Mouse (Mus musculus): Measurements from ENCODE around the gene Pafah1b3. TPM values are rescaled to one million over a fixed set of nuclear protein-coding genes. Genes with fewer than 3 reads are reported as not detected.

Gene Pafah1b3
- polyA plus RNA-seq, 1 experiment from 2014 or later: 125 TPM

GRCm38 (mm10) chr7:25288011-25288410, 9.8 kb downstream of the Pafah1b3 start:
- Histone ChIP-seq H3K27me3 (ENCODE audit: control insufficient read depth, insufficient read depth, low read length) (no peaks in the 10 kb centered on the region), H3K4me3 (ENCODE audit: low read depth, low read length) (no peak overlapping the region), H3K27ac (replicated peaks) (no peak overlapping the region), H3K9me3 (ENCODE audit: control insufficient read depth, low read length) (no peaks in the 10 kb centered on the region), H3K4me1 (replicated peaks; ENCODE audit: control insufficient read depth, insufficient read depth) (peaks cover 10% of the 10 kb centered on the region), H3K9ac (ENCODE audit: low read length) (no peak overlapping the region), H3K36me3 (ENCODE audit: control insufficient read depth, insufficient read depth, low read length) (peaks cover 64% of the 10 kb centered on the region), H3K4me2 (replicated peaks; ENCODE audit: low read depth) (no peak overlapping the region)
- DNase-seq (ENCODE audit: low spot score): no peak
- TF ChIP-seq CTCF (IDR thresholded peaks at IDR 0.05; ENCODE audit: low read depth): no peak
- no peak for TF ChIP-seq EP300 (optimal IDR thresholded peaks at IDR 0.05)
- WGBS: 96% methylated on average over 11 of the region's 12 CpGs
- no peak for ATAC-seq (ENCODE audit: low FRiP score, low TSS enrichment)

DNA sequence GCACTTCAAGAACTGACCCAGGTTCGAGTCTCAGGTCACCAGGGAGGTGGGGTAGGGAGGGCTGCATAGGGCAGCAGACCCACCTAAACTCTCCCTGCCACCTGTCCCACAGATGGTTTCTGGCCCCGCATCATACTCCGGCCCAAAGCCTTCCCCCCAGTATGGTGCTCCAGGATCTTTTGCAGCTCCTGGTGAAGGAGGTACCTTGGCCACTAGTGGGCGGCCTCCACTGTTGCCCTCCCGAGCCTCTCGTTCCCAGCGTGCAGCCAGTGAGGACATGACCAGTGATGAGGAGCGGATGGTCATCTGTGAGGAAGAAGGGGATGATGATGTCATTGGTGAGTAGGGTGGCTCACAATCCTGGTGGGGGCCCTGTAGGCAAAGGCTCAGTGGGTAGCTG, 10.8 kb downstream of the Pafah1b3 start:
- DNase-seq (ENCODE audit: low spot score): no peak
- no peak for ATAC-seq (ENCODE audit: low FRiP score, low TSS enrichment)
- no peak overlapping the region for H3K4me2 ChIP-seq (replicated peaks; ENCODE audit: low read depth)
- peaks cover 60% of the 10 kb centered on the region for H3K36me3 ChIP-seq (ENCODE audit: control insufficient read depth, insufficient read depth, low read length)
- H3K27ac ChIP-seq (replicated peaks): no peak overlapping the region
- H3K27me3 ChIP-seq (ENCODE audit: control insufficient read depth, insufficient read depth, low read length): no peaks in the 10 kb centered on the region
- 80% methylated on average over 8 of the region's 8 CpGs for WGBS
- H3K4me1 ChIP-seq (replicated peaks; ENCODE audit: control insufficient read depth, insufficient read depth): peaks cover 10% of the 10 kb centered on the region
- no peak overlapping the region for H3K9ac ChIP-seq (ENCODE audit: low read length)
- no peaks in the 10 kb centered on the region for H3K9me3 ChIP-seq (ENCODE audit: control insufficient read depth, low read length)
- H3K4me3 ChIP-seq (ENCODE audit: low read depth, low read length): no peak overlapping the region
- TF ChIP-seq CTCF (IDR thresholded peaks at IDR 0.05; ENCODE audit: low read depth): peak; percentile 54
- TF ChIP-seq EP300 (optimal IDR thresholded peaks at IDR 0.05): no peak

GRCm38 (mm10) chr7:25285511-25286238, 12.1 kb downstream of the Pafah1b3 start:
- no peaks in the 10 kb centered on the region for H3K27me3 ChIP-seq (ENCODE audit: control insufficient read depth, insufficient read depth, low read length)
- H3K9ac ChIP-seq (ENCODE audit: low read length): no peak overlapping the region
- DNase-seq (ENCODE audit: low spot score) (no peak), ATAC-seq (ENCODE audit: low FRiP score, low TSS enrichment) (no peak)
- H3K9me3 ChIP-seq (ENCODE audit: control insufficient read depth, low read length): no peaks in the 10 kb centered on the region
- no peak overlapping the region for H3K4me3 ChIP-seq (ENCODE audit: low read depth, low read length)
- WGBS: 83% methylated on average over 20 of the region's 20 CpGs
- H3K4me2 ChIP-seq (replicated peaks; ENCODE audit: low read depth): no peak overlapping the region
- peaks cover 54% of the 10 kb centered on the region for H3K36me3 ChIP-seq (ENCODE audit: control insufficient read depth, insufficient read depth, low read length)
- TF ChIP-seq CTCF (IDR thresholded peaks at IDR 0.05; ENCODE audit: low read depth) (no peak), EP300 (optimal IDR thresholded peaks at IDR 0.05) (no peak)
- H3K4me1 ChIP-seq (replicated peaks; ENCODE audit: control insufficient read depth, insufficient read depth): peaks cover 18% of the 10 kb centered on the region
- no peak overlapping the region for H3K27ac ChIP-seq (replicated peaks)

DNA sequence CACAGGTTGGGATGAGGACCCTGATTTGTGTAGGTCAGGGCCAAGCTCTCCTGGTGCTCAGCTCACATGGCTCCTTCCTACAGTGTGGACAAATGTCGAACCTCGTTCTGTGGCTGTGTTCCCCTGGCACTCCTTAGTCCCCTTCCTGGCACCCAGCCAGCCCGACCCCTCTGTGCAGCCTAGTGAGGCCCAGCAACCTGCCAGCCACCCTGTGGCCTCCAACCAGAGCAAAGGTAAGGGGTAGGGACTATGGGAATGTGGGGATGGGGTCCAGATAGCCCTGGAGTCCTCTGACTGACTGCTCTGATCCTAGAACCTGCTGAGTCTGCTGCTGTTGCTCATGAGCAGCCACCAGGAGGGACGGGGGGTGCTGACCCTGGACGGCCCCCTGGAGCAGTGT, 13.0 kb downstream of the Pafah1b3 start:
- Histone ChIP-seq H3K27me3 (ENCODE audit: control insufficient read depth, insufficient read depth, low read length) (no peaks in the 10 kb centered on the region), H3K9ac (ENCODE audit: low read length) (no peak overlapping the region)
- WGBS: 47% methylated on average over 5 of the region's 5 CpGs

GRCm38 (mm10) chr7:25284171-25284570, 13.6 kb downstream of the Pafah1b3 start:
- WGBS: 52% methylated on average over 2 of the region's 2 CpGs
- ATAC-seq (ENCODE audit: low FRiP score, low TSS enrichment) (no peak), DNase-seq (ENCODE audit: low spot score) (no peak)
- Histone ChIP-seq H3K36me3 (ENCODE audit: control insufficient read depth, insufficient read depth, low read length) (peaks cover 42% of the 10 kb centered on the region), H3K4me2 (replicated peaks; ENCODE audit: low read depth) (peak overlapping the region; percentile 88), H3K27me3 (ENCODE audit: control insufficient read depth, insufficient read depth, low read length) (no peaks in the 10 kb centered on the region), H3K4me3 (ENCODE audit: low read depth, low read length) (no peak overlapping the region), H3K9ac (ENCODE audit: low read length) (peak overlapping the region; percentile 76; the same call in 1 of the 2 replicates), H3K4me1 (replicated peaks; ENCODE audit: control insufficient read depth, insufficient read depth) (peaks cover 22% of the 10 kb centered on the region), H3K9me3 (ENCODE audit: control insufficient read depth, low read length) (no peaks in the 10 kb centered on the region), H3K27ac (replicated peaks) (no peak overlapping the region)
- TF ChIP-seq EP300 (optimal IDR thresholded peaks at IDR 0.05): no peak
- no peak for TF ChIP-seq CTCF (IDR thresholded peaks at IDR 0.05; ENCODE audit: low read depth)

More for the DNA sequence above, 13.0 kb downstream of the Pafah1b3 start:
- Histone ChIP-seq H3K36me3 (ENCODE audit: control insufficient read depth, insufficient read depth, low read length) (peaks cover 47% of the 10 kb centered on the region), H3K4me3 (ENCODE audit: low read depth, low read length) (no peak overlapping the region), H3K4me2 (replicated peaks; ENCODE audit: low read depth) (no peak overlapping the region), H3K9me3 (ENCODE audit: control insufficient read depth, low read length) (no peaks in the 10 kb centered on the region), H3K27ac (replicated peaks) (0 out of 2 replicates have a peak overlapping the region, but pooled peaks have one; percentile 8), H3K4me1 (replicated peaks; ENCODE audit: control insufficient read depth, insufficient read depth) (peaks cover 22% of the 10 kb centered on the region)
- DNase-seq (ENCODE audit: low spot score) (no peak), ATAC-seq (ENCODE audit: low FRiP score, low TSS enrichment) (no peak)
- TF ChIP-seq EP300 (optimal IDR thresholded peaks at IDR 0.05): no peak
- TF ChIP-seq CTCF (IDR thresholded peaks at IDR 0.05; ENCODE audit: low read depth): no peak

DNA sequence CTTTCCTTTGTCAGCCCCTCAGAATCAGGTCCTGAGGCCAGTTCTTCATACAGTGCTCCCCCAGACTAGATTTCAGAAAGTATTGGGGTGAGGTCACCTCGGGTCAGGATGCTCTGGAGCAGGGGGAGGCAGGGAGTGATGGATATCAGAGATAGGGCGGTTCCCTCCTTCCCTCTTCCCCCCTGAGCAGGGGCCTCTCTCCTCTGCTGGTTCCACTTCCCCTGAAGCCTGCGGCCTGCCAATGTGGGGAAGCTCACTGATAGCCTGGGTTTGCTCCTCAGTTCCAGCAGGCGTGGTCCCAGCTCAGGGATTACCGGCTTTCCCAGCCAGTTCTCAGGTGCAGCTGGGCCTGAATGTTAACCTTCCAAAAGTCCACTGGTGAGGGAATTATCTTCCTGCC, 14.1 kb downstream of the Pafah1b3 start:
- Histone ChIP-seq H3K9ac (ENCODE audit: low read length) (peak overlapping the region; percentile 76; the same call in 1 of the 2 replicates), H3K4me1 (replicated peaks; ENCODE audit: control insufficient read depth, insufficient read depth) (peaks cover 22% of the 10 kb centered on the region), H3K27ac (replicated peaks) (peak overlapping the region; percentile 45), H3K4me3 (ENCODE audit: low read depth, low read length) (peak overlapping the region; percentile 71), H3K4me2 (replicated peaks; ENCODE audit: low read depth) (peak overlapping the region; percentile 88), H3K36me3 (ENCODE audit: control insufficient read depth, insufficient read depth, low read length) (peaks cover 37% of the 10 kb centered on the region), H3K27me3 (ENCODE audit: control insufficient read depth, insufficient read depth, low read length) (no peaks in the 10 kb centered on the region), H3K9me3 (ENCODE audit: control insufficient read depth, low read length) (no peaks in the 10 kb centered on the region)
- ATAC-seq (ENCODE audit: low FRiP score, low TSS enrichment) (no peak), DNase-seq (ENCODE audit: low spot score) (peak; percentile 31)
- 7% methylated on average over 5 of the region's 5 CpGs for WGBS
- TF ChIP-seq EP300 (optimal IDR thresholded peaks at IDR 0.05) (no peak), CTCF (IDR thresholded peaks at IDR 0.05; ENCODE audit: low read depth) (no peak)

Data from stomach, postnatal 0 days (tissue).